Mouse (Mus musculus): ENCODE measurements around the gene Bdkrb2.

DNA sequence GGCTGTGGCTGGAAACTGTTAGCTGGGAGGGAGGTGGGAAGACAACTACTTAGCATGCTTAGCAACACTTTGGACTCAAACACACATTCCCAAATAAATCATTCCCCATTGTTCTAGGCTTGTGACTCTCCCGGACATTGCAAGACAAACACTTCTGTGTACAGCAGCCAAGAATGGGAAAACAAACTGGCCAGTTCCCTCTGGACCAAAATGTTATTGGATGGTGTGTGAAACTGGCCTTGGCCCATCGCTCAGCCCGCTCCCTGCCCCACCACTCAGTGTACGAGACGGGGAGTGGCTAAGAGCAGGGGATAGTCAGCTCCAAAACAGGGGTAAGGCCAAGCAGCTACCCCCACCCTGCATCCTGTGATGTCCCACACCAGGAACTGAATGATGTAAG, 36.2 kb upstream of the Bdkrb2 start:
- no peak for TF ChIP-seq POLR2A (IDR thresholded peaks at IDR 0.05; ENCODE audit: low read depth, low read length)
- TF ChIP-seq CTCF (IDR thresholded peaks at IDR 0.05; ENCODE audit: extremely low read depth, insufficient read length, insufficient replicate concordance, low read depth, low read length) = no peak

Measured in small intestine, adult 2 months (tissue).